Mouse (Mus musculus): ENCODE results near the gene Lsmem1. TPM values are rescaled to one million over a fixed set of nuclear protein-coding genes. Genes with fewer than 3 reads are reported as not detected.
A peak's percentile ranks its signal among the peaks of the same experiment; 100 is the strongest.

The Lsmem1 gene
- polyA plus RNA-seq, 1 experiment from 2014 or later, result 0.65 TPM

DNA sequence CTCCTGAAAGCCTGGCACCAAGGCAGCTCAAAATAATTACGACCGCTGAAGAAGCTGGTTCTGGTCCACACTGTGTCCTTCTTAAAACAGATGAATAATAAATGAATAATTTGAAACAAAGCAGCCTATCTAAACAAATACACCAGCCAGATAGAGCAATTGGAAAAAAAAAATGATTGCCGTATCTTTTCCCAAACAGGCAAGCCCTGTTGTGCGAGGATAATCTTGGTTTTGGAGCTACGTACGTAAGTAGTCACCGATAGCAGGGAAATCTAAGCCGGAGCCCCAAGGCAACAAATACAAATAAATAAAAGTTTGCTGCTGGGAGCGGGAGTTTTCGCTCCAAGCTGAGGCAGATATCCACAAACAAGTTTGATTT lies 66.1 kb downstream of the Lsmem1 start:
- Histone ChIP-seq H3K4me2 (ENCODE audit: low read depth, low read length) (peak overlapping the region; percentile 89), H3K4me3 (ENCODE audit: low read length) (peak overlapping the region; percentile 51), H3K4me1 (replicated peaks; ENCODE audit: control insufficient read depth, insufficient read depth, low read length) (peaks cover 7% of the 10 kb centered on the region), H3K9me3 (ENCODE audit: control insufficient read depth, low read length) (peaks cover 3% of the 10 kb centered on the region; the same call in 1 of the 2 replicates), H3K36me3 (ENCODE audit: control insufficient read depth, insufficient read depth, low read length) (no peaks in the 10 kb centered on the region), H3K27ac (ENCODE audit: low read length) (no peak overlapping the region), H3K27me3 (ENCODE audit: control insufficient read depth, insufficient read depth, low read depth, low read length) (peaks cover 18% of the 10 kb centered on the region), H3K9ac (ENCODE audit: low read length) (no peak overlapping the region)
- ATAC-seq (ENCODE audit: low read depth), result no peak
- 8% methylated on average over 10 of the region's 10 CpGs for WGBS

MicroRNAs encoded within 50 kb of the gene (microRNA counts, 519-probe panel; counts per million panel counts)
- not detected for microRNA mmu-miR-1938

Small RNA genes within 50 kb of the gene (microRNA-seq; reads per million reads assigned to microRNA genes)
- not detected for gene Mir1938

Other genes starting within 250 kb of the Lsmem1 start
- 30.9 and 33.4 TPM in 2 replicates for gene Arl4a, start 161.5 kb downstream of the Lsmem1 start, polyA plus RNA-seq (2015; fragmentation: Nextera tagmentation; extraction: Ambion mirVana)
- 0.69 and 1.3 TPM in 2 replicates for gene Scin, start 65.3 kb downstream of the Lsmem1 start, polyA plus RNA-seq (2015; fragmentation: Nextera tagmentation; extraction: Ambion mirVana)
- 112 and 117 TPM in 2 replicates for gene Ifrd1, start 49.0 kb upstream of the Lsmem1 start, polyA plus RNA-seq (2015; fragmentation: Nextera tagmentation; extraction: Ambion mirVana)
- gene Zfp277, start 246.4 kb upstream of the Lsmem1 start, polyA plus RNA-seq (2015; fragmentation: Nextera tagmentation; extraction: Ambion mirVana), result 42.3 and 42.8 TPM in 2 replicates
- 28.4 and 32.9 TPM in 2 replicates for gene Dock4, start 246.5 kb upstream of the Lsmem1 start, polyA plus RNA-seq (2015; fragmentation: Nextera tagmentation; extraction: Ambion mirVana)

All from lung, embryonic 16.5 days (tissue).